Mouse (Mus musculus) kidney, embryonic 16.5 days (tissue): Measurements from ENCODE around the gene Actl7a. TPM values are rescaled to one million over a fixed set of nuclear protein-coding genes. Genes with fewer than 3 reads are reported as not detected.

Source experiments
- ATAC-seq: fragments of 200-750 bp; cut with Nextera tagmentation; 2 replicates; pipeline ENCODE4 v1.8.0; 2017; ENCODE audit warnings: moderate TSS enrichment; ENCODE audit not compliant: low FRiP score, low TSS enrichment
- H3K27ac ChIP-seq: fragments of 300-500 bp; sonication (generic); 2 replicates; pipeline ENCODE4 v1.5.1; 2014; ENCODE audit warnings: low read length
- H3K27me3 ChIP-seq: fragments of 300-500 bp; sonication (generic); 2 replicates; pipeline ENCODE4 v1.6.1; 2014; ENCODE audit warnings: low read length, control low read depth, mixed read lengths; ENCODE audit not compliant: insufficient read depth
- H3K36me3 ChIP-seq: fragments of 300-500 bp; sonication (generic); 2 replicates; pipeline ENCODE4 v1.6.1; 2014; ENCODE audit warnings: low read length, control low read depth, mixed read lengths; ENCODE audit not compliant: insufficient read depth
- H3K4me1 ChIP-seq: fragments of 300-500 bp; sonication (generic); 2 replicates; pipeline ENCODE4 v1.6.1; 2014; ENCODE audit warnings: low read length, control low read depth, mixed read lengths; ENCODE audit not compliant: insufficient read depth
- H3K4me2 ChIP-seq: fragments of 300-500 bp; sonication (generic); replicated peaks from 2 replicates; pipeline ENCODE4 v1.6.1; 2014; ENCODE audit warnings: low read depth, low read length
- H3K4me3 ChIP-seq: fragments of 300-500 bp; sonication (generic); 2 replicates; pipeline ENCODE4 v1.5.1; 2014; ENCODE audit warnings: mild to moderate bottlenecking, low read length
- H3K9ac ChIP-seq: fragments of 300-500 bp; sonication (generic); replicated peaks from 2 replicates; pipeline ENCODE4 v1.6.1; 2014; ENCODE audit warnings: low read length
- H3K9me3 ChIP-seq: fragments of 300-500 bp; sonication (generic); 2 replicates; pipeline ENCODE4 v1.6.1; 2016; ENCODE audit warnings: low read length, control low read depth
- WGBS: fragments of 180-500 bp; shearing (Covaris S2); extraction: QIAGEN DNeasy Blood & Tissue Kit; methylation state at CpG from one replicate; pipeline ENCODE4 v1.1.7; 2014; 5-methylcytosine and 5-hydroxymethylcytosine counted together
- polyA plus RNA-seq: library from polyadenylated mRNA; unstranded; fragments of >200 nt; fragmentation: Nextera tagmentation; extraction: Ambion mirVana; gene quantifications from 2 replicates; pipeline ENCODE4 v1.2.1, GENCODE M21; 2015

Actl7a gene
- not detected in 2 replicates for polyA plus RNA-seq

DNA sequence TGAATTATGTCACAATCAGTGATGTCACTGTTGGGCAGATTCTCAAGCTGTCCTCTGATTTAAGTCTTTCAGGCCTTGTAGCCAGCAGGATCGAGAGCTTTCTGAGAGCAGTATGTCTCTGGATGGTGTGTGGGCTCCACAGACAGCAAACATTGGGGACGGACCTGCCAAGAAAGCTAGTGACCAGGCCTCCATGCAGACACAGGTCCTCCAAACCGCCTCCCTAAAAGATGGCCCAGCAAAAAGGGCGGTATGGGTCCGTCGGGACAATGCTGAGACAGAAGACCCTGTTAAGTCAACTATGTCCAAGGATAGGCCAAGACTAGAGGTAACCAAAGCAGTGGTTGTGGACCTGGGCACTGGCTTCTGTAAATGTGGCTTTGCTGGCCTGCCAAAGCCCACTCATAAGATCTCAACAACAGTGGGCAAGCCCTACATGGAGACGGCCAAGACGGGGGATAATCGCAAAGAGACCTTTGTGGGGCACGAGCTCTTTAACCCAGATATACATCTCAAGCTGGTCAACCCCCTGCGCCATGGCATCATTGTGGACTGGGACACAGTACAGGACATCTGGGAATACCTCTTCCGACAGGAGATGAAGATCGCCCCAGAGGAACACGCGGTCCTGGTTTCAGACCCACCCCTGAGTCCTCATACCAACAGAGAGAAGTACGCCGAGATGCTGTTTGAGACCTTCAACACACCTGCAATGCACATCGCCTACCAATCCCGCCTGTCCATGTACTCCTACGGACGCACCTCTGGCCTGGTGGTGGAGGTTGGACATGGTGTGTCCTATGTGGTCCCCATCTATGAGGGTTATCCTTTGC, at the start of gene Actl7a:
Gene Actl7a, plus strand, starts transcription at position 51 of the 833 bp plus-strand sequence.
- H3K4me1 ChIP-seq: no peaks in the 10 kb centered on the region
- H3K36me3 ChIP-seq: peaks cover 20% of the 10 kb centered on the region
- no peak for ATAC-seq
- no peak within 1 kb of the TSS for H3K27ac ChIP-seq
- H3K27me3 ChIP-seq: no peaks in the 10 kb centered on the region
- no peak within 1 kb of the TSS for H3K4me2 ChIP-seq
- no peaks in the 10 kb centered on the region for H3K9me3 ChIP-seq
- no peak within 1 kb of the TSS for H3K9ac ChIP-seq
- no peak within 1 kb of the TSS for H3K4me3 ChIP-seq
- WGBS: 96% methylated on average over 21 of the region's 21 CpGs

DNA sequence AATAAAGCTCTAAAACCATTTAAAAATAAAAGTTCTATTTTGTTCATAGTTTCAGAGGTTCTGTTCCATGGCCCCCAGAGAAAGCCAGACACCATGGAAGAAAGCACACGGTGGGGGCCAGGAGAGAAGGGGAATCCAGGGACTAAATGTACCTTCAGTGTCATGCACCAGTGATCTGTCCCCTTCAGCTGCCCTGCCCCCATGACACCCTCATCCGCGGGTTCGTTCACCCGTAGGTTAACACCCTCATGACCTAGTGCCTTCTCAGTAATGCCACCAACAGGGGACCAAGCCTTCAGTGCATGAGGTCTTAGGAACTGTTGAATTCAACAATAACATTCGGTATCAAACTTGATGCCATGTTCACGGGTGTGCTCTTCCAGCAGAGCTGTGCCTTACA, 46.8 kb upstream of the Actl7a start:
- Histone ChIP-seq H3K4me3 (no peak overlapping the region), H3K27me3 (no peaks in the 10 kb centered on the region), H3K9me3 (no peaks in the 10 kb centered on the region), H3K4me1 (0 out of 2 replicates have a peak, but pooled peaks cover 2% of the 10 kb centered on the region), H3K9ac (no peak overlapping the region), H3K4me2 (no peak overlapping the region), H3K27ac (no peak overlapping the region), H3K36me3 (no peaks in the 10 kb centered on the region)
- ATAC-seq: no peak
- WGBS: 52% methylated on average over 7 of the region's 7 CpGs

DNA sequence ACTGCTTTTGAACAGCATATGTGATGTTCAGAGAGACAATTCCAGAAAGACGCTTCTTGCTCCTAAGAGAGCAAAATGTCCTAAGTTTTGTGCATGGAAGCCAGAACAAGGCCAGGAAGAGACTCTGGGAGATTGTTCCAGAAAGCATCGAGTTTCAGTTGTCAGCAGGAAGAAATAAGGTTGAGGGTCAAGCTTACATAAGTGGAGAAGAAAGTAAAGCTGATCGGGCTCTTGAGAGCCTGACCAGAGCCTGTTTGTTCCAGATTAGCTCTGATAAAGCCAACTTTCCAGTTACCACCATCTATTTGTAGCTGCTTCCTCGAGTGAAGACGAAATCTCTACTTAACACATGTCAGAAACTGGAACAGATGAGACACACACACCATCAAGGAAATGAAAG, 44.5 kb upstream of the Actl7a start:
- no peak for ATAC-seq
- Histone ChIP-seq H3K4me2 (no peak overlapping the region), H3K4me3 (no peak overlapping the region), H3K27ac (no peak overlapping the region), H3K27me3 (no peaks in the 10 kb centered on the region), H3K36me3 (no peaks in the 10 kb centered on the region), H3K9me3 (no peaks in the 10 kb centered on the region), H3K4me1 (peaks cover 7% of the 10 kb centered on the region; the same call in 1 of the 2 replicates), H3K9ac (no peak overlapping the region)
- 33% methylated on average over 5 of the region's 5 CpGs for WGBS

DNA sequence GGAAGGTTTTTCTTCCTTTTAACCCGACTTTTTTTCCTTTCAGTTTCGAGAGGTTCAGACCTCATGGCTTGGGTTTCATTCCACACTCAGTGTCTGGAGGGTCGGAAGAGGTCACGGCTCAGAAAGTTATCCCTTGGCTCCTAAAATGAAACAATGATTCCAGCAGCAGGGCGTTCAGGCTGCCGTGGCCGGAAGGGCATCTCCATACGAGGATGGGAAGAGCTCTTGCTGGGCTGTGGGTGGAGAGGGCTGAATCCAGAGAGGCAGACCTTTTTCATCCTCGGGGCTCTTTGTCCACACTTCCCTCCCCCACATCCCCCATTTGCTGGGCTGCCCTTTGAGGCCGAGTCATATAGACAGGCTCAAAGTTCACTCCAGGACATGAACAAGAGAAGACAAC, 41.0 kb upstream of the Actl7a start:
- no peak overlapping the region for H3K27ac ChIP-seq
- no peaks in the 10 kb centered on the region for H3K36me3 ChIP-seq
- no peak for ATAC-seq
- no peak overlapping the region for H3K9ac ChIP-seq
- H3K4me2 ChIP-seq: peak overlapping the region; percentile 14
- no peaks in the 10 kb centered on the region for H3K9me3 ChIP-seq
- H3K27me3 ChIP-seq: no peaks in the 10 kb centered on the region
- peak overlapping the region; percentile 0; the same call in 1 of the 2 replicates for H3K4me3 ChIP-seq
- H3K4me1 ChIP-seq: peaks cover 7% of the 10 kb centered on the region; the same call in 1 of the 2 replicates
- WGBS: 8% methylated on average over 10 of the region's 10 CpGs

DNA sequence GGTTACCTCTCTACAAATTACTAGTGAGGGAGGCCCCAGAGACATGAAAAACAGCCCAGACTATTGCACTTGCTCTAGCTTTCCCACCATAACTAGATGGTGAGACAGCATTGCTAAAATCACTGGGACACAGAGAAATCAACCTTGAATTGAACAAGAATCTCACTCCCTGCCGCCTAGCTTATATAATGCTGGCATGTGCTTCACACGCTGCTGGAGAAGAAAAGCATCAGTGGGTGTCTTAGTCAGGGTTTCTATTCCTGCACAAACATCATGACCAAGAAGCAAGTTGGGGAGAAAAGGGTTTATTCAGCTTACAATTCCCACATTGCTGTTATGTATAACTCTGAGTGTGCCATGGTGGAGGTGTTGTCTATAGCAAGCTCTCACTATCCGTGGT, 30.1 kb upstream of the Actl7a start:
- Histone ChIP-seq H3K9ac (no peak overlapping the region), H3K36me3 (no peaks in the 10 kb centered on the region), H3K4me1 (no peaks in the 10 kb centered on the region), H3K4me2 (no peak overlapping the region), H3K27me3 (no peaks in the 10 kb centered on the region), H3K4me3 (no peak overlapping the region), H3K9me3 (no peaks in the 10 kb centered on the region), H3K27ac (no peak overlapping the region)
- WGBS: 84% methylated on average over 3 of the region's 3 CpGs
- no peak for ATAC-seq

DNA sequence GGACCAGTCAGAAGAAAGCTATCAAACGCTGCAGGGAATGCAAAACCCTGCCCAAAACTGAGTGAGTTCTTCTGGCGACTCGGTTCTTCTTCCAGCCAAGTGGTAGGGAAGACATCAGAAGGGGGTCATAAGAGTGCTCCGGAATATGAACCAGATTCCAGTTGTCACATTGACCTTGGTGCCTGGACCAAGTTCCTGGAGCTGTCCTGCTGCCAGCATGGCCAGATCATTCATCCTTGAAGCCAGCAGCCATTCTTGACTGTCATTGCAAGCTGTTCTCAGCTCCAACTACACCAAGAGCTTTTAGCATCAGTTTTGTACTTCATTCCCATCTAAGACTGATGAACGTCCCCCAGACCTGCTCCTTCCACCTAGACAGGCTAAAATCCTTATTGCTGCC, 26.4 kb upstream of the Actl7a start:
- Histone ChIP-seq H3K4me1 (peaks cover 5% of the 10 kb centered on the region; the same call in 1 of the 2 replicates), H3K9ac (no peak overlapping the region), H3K27me3 (no peaks in the 10 kb centered on the region), H3K4me3 (no peak overlapping the region), H3K4me2 (no peak overlapping the region), H3K9me3 (no peaks in the 10 kb centered on the region), H3K27ac (no peak overlapping the region), H3K36me3 (no peaks in the 10 kb centered on the region)
- ATAC-seq: no peak
- WGBS: 57% methylated on average over 5 of the region's 5 CpGs

DNA sequence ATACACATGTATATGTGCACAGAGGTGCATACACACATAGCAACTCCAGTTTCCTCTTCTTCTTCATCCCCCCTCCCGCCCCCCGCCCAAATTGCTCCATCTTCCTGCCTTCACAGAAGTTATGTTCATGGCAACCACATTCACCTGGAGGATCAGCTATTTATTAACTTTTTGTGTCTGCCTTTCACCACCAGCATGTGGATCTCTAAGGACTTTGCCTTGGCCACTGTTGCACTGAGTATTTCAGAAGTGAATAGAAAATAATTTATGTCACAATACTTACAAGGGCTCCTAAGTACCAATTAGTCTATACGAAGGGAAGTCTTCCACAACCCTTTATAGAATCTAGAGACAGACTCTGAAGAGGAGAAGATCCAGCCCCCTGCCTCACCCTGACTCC, 25.3 kb upstream of the Actl7a start:
- Histone ChIP-seq H3K9ac (no peak overlapping the region), H3K36me3 (no peaks in the 10 kb centered on the region), H3K27ac (no peak overlapping the region), H3K4me2 (no peak overlapping the region), H3K4me3 (no peak overlapping the region), H3K4me1 (peaks cover 5% of the 10 kb centered on the region; the same call in 1 of the 2 replicates), H3K9me3 (no peaks in the 10 kb centered on the region), H3K27me3 (no peaks in the 10 kb centered on the region)
- no peak for ATAC-seq
- 87% methylated on average over 3 of the region's 3 CpGs for WGBS

DNA sequence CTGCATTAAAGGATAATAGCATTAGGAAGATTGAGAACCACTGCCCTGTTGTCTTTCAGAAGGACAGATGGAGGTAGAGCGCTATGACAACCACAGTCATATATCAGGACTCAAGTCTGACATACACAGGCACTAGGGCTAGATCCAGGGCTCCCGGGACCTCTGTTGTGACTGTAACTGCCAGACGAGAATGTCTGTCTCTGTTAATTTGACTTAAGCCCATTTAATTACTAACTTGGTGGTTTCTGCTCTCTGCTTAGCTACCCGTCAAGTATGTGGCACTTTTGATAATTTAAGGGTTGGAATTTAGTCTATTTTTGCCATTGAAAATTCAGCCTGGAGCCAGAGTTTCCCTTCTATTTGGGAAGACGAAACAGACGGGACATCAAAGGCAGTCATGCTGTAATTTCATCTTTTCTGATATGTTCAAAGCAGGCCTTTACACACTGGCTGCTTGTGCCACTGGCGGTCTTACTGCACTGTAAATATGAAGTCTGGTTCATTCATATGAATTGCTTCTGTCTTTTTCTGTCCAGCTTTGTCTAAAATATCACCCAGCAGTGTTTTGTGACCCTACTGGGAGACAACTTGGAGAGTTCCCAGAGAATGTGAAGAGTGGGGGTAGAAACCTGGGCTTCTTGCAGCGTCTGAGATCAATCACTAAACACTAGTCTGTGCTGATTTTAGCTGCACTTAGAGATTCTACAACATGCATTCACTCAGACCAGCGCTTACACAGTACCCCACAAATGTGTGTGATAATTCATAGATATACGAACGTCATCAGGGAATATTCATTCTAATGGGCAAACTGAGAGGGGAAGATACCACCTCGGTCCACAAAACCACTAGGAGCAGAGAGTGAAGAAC, 24.4 kb upstream of the Actl7a start:
- ATAC-seq: no peak
- Histone ChIP-seq H3K4me1 (peaks cover 5% of the 10 kb centered on the region; the same call in 1 of the 2 replicates), H3K4me2 (no peak overlapping the region), H3K27ac (no peak overlapping the region), H3K9ac (no peak overlapping the region), H3K9me3 (no peaks in the 10 kb centered on the region), H3K27me3 (no peaks in the 10 kb centered on the region), H3K4me3 (no peak overlapping the region), H3K36me3 (no peaks in the 10 kb centered on the region)
- 57% methylated on average over 12 of the region's 12 CpGs for WGBS

DNA sequence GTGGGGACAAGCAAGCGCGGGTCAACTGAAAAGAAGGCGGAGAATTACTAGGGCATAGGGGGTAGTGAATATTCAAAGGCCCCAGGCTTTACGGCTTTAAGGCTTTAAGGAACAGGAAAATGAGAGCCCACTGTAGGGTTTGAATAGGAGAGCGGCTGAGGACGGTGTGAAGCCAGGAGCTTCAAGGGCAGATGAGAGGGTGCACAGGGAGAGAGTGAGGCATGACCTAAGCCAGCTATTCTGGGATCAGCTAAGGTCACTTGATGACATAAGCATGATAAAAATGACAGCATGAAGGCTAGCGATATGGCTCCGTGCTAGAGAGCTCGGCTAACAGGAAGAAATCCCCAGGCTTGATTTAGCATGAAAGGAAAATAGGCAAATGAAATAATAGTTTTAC, 23.8 kb upstream of the Actl7a start:
- H3K9me3 ChIP-seq: no peaks in the 10 kb centered on the region
- no peak overlapping the region for H3K4me2 ChIP-seq
- no peak overlapping the region for H3K27ac ChIP-seq
- peaks cover 5% of the 10 kb centered on the region; the same call in 1 of the 2 replicates for H3K4me1 ChIP-seq
- no peaks in the 10 kb centered on the region for H3K36me3 ChIP-seq
- no peaks in the 10 kb centered on the region for H3K27me3 ChIP-seq
- H3K9ac ChIP-seq: no peak overlapping the region
- 56% methylated on average over 9 of the region's 9 CpGs for WGBS
- no peak overlapping the region for H3K4me3 ChIP-seq
- no peak for ATAC-seq
